Mouse (Mus musculus) adrenal gland, postnatal 25 days (tissue): Measurements from ENCODE around the gene Dchs1. TPM values are rescaled to one million over a fixed set of nuclear protein-coding genes. Genes with fewer than 3 reads are reported as not detected.
A peak's percentile ranks its signal among the peaks of the same experiment; 100 is the strongest.
"Not testable (repeated sequence)": the region's sequence is repeated elsewhere in the genome, so short reads cannot be mapped to it uniquely, and the experiment has no call there.

Source experiments
- DNase-seq: peaks from one replicate; pipeline ENCODE4 v3.0.0; 2021; ENCODE audit warnings: mixed read lengths
- total RNA-seq: library from RNA; stranded (reverse); gene quantifications from 2 replicates; pipeline ENCODE4 v1.2.3, GENCODE M21; 2021

The Dchs1 gene
- total RNA-seq, 1 experiment from 2014 or later: 10.0 TPM

DNA sequence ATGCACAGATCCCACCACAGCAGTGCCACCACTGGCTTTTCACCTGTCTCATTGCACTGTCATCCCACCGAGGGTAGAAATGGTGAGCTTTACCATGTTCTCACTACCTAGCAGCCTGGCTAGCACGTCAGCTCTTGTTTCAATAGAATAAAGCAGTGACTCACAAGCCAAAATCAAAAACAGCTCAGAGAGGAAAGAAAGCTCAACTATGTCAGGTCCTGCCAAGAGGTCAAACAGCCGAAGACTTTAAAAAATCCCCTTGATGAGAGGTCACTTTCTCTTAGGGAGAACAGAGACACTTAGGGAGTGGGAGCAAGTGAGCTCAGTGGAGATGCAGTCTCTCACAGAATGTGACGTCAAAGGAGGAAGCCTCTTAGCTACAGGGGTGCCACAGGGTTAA is 3.6 kb downstream of the Dchs1 start:
- DNase-seq: no peak

DNA sequence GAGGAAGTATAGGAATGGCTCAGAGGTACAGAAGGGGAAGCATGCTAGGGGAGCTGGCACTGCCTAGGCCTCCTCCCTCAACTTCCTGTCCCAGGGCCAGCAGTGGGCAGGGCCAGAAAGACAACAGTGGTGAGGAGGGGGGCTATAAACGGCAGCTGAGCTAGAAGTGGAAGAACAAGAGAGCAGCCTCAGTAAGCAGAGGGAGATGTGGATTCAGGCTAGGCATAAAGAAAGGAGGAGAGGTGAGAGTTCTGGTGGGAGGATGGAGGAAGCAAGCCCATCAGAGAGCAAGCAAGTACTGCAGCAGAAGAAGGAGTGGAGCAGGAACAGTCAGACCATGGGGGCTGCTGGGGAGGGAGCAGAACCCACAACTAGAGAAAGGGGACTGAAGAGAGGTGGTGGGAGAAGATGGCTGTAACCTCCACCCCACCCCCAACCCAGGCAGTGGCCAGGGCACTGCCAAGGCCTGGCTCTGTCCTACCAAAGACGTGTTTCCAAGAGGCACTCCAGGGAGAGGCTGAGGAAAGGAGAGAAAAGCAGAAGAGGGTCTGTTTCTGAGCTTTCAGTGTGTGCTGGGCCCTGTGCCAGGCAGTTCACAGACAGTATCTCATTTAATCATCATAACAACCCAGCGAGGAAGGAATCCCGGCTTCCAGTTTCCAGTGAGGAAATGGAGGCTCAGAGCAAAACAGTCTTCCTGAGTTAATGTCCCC is 8.7 kb downstream of the Dchs1 start:
- no peak for DNase-seq

DNA sequence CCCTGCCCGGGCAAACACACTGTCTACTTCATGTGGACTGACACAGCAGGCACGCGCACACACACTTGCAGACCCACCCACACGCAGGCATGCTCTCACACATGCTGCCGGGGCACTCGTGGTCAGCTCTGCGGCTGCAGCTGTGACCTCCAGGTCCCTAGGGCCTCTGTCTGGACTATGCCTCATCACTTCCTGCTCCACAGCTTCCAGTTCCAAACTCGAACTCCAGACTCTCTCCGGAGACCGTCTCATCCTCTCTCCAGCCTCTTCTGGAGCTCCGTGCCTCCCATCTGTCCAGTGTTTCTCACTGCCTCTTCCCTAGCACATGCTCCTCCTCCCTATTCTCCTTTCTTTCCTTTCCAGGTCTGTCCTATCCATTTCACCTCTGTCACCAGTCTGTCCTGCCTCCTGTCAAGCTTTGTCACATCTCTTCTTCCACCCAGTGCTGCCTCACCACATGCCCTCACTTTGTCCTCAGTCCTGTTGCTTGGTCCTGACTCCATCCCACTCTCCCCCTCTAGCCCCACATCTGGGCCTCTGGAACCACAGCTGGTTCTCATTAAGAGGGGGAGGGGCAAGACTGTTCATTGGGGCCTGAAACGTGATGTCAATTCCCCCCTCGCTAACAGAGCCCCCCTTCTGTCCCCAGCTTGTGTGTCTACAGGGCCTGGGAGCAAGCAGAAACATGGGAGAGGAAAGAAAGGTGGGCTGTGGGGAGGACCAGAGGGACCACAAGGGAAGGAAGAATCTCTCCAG is 9.5 kb downstream of the Dchs1 start:
- no peak for DNase-seq

DNA sequence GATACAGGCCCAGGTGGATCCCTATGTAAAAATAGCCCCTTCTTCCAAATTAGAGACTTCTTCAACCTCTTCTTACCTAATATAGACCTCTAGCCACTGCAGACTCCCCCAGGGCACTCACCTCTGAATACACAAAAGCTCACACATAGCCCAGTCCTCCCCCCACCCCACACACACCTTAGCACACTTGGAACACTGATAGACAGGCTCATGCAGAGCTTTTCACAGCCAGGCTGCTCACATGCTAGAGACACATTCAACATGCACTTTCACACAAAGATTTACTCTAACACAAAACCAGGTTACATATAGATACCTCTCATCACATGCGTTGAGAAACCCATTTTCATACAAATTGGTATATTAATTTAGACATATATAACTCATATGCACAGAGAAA is 10.1 kb downstream of the Dchs1 start:
- no peak for DNase-seq

DNA sequence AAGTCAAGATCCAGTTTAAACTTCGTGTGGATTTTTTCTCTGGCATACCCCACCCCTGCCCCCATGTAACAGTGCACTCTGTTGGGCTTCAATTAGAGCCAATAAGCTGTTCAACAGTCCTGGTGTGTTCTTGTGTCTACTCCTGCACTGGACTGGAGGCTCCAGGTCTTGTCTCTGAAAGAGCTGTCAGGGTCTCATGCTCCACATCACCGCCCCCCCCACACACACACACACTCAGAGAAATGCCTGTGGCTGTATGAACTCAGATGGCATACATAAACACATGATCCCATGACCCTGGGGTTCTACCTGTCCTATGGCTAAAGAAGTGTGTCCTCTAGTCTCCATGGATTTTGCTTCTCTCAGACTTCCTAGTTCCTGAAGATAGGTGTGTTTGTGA is 11.4 kb downstream of the Dchs1 start:
- DNase-seq: no peak

DNA sequence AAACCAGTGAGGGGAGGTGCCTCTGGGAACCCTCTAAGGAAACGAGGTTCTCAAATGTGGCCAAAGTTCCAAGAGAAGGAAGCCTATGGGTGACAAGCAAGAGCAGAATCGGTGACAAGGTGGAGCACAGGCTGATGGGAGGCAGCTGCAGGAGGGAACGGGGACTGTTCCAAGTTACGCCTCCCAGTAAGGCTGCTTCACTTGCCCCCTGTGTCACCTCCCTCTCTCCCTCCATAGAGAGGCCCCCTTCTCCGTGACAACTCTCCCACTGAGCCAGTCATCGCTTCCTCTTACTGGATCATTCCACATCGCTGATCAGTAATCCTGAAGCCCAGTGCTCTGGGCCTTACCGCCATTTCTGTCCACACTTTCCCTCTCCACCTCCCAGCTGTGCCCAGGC is 12.8 kb downstream of the Dchs1 start:
- no peak for DNase-seq

DNA sequence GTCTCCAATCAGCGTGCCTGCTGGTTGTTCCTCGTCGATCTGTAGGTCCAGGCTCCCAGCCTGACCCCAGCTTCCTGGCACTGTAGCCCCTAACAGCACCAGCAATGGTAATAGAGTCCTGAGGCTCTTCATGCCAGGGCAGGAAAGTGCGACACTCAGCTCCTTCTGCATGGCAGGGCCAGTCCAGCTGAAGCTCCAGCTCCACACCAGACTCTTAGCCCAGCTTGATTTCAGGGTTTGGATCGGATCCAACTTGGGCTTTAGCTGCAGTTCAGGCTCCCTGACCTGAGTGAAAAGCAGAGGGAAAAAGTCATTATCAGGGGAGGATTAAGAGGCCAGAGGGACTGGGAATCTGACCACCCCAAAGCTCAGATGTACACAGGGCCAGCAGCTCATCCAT is 14.4 kb downstream of the Dchs1 start:
- DNase-seq: no peak

DNA sequence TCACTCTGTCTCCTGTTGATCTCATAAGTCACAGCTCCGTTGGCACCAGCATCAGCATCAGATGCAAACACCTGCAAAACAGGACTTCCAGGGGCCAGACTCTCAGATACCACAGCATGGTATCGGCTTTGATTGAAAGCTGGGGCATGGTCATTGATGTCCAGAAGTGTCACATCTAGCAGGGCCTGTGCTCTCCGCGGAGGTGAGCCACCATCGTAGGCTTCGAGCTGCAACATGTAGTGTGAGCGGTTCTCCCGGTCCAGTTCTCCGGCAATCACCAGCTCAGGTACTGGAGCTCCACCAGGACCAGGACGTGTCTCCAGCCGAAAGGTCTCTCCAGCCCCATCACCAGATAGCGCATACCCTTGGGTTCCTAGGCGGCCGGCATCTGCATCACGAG is 15.1 kb downstream of the Dchs1 start:
- DNase-seq: no peak

DNA sequence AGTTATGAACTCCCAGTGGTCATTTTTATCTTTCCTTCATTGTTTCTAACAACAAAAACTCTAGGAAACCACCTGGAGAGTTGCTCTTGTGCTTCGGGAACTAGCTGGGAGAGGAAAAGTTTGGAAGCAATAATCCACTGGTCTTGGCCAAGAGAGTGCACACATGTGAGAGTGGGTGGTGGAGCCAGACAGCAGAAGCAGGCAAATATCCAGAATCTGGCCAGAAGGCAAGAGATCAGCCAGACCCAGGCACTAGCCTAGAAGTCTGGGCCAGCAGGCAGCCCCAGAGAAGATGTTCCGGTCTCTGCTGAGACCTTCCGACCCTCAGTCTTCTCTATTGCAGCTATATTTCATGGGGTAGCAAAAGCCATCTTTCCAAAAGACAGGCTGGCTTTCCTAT is 17.5 kb downstream of the Dchs1 start:
- no peak for DNase-seq

DNA sequence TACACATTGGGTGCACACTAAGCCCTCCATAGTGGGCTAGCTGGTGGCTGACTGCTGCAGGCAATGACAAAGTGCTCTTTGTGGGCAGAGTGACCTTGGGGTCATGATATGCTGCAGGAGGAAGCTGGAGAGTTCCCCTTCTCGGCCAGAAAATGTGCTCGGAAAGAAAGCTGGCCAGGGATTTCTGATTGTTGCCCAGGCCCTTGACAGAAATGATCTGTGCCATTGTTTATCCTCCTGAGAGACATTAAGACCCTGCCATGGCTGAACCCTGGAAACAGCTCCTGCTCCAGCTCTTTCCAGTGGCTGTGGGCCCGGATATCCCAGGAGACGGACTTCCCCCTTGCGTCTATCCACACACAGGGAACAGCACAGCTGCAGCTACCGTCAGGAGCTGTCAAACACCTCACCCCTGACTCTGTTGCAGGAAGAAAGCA is 19.7 kb downstream of the Dchs1 start:
- no peak for DNase-seq

DNA sequence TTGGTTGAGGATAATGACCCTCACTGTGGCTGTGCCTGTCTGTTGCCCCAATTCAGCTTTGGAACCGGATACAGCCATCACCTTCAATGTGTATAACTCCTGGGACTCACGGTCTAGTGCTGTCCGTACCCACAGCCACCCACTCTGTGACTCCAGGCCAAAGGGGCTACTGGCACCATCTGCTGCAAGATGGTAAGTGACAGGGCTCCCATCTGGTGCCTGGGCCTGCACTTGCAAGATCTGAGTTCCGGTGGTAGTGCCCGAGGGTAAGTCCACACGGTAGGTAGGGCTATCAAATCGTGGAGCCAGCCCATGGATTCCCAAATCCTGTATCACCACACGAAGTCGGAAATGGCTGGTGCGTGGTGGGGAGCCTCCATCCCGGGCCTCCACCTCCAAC is 23.1 kb downstream of the Dchs1 start:
- DNase-seq: no peak

DNA sequence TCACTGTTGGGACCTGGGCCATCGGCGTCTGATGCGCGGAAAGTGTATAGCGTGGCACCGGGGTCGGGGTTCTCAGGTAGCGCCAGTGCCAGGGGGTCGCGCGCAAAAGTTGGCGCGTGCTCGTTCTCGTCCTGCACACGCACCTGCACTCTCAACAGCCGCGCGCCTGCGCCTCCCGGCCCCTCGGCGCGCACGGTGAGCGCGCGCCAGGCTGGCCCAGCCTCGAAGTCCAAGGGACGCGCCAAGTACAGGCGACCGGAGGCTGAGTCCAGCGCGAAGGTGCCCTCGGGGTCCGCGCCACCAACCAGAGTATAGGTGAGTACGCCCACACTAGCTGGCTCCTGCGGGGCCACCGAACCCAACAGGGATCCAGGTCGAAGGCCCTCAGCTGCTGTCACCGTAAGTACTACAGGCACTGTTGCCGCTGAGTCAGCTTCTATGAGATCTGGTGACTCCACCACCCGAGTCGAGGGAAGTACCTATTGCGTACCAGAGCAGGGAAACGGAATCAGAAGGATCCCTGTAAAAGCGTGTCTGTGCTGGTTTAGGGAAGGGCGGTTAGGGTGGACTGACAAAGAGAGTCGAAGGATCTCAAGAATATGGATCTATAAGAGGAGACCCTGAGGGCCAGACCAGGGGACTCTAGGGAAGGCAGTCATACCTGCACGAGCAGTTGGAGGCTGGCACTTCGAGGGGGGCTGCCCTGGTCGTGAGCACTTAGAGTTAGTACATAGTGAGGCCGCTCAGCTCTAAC is 24.8 kb downstream of the Dchs1 start:
- no peak for DNase-seq

DNA sequence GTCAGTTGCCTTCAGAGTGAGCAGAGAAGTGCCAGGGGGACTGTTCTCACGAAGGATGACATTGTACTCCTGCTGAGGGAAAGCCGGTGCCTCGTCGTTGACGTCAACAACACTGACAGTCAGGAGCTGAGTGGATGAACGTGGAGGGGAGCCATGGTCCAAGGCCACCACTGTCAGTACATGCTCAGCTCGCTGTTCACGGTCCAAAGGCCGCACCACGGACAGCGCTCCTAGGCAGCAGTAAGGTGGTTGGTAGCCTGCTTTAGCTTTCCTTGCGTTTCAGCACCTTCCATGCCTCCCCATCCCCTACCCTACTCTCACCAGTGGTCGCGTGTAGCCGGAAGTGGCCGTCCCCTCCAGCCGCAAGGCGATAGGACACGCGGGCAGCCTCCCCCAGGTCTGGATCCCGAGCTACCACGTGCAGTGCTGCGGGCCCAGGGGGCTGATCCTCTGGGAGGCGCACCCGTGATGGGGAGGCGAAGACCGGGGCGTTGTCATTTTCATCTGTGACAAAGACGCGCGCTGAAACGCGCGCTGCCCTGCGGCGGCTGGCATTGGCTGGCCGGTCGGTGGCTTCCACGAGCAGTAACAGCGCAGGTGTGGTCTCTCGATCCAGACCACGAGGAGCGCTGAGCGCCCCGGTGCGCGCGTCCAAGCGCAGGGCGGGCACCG is 25.5 kb downstream of the Dchs1 start:
- no peak for DNase-seq

DNA sequence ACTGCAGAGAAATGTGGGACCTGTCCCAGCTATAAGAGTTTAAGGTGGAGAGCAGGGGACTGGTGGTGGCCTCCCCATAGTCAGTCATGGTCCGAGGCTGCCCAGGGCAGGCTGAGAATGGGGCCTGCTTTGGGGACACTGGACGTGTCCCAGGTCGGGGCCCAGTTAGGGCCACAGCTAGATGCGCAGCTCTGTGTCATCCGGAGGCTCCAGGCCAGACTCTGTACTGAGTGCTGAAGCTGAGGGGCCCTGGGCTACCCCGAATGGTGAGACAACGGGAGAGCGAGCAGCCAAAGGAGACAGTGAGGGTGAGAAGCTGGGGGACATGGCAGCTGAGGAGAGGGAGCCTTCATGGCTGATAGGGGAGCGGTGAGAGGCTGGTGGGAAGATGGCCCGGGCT is 34.2 kb downstream of the Dchs1 start:
- no peak for DNase-seq

DNA sequence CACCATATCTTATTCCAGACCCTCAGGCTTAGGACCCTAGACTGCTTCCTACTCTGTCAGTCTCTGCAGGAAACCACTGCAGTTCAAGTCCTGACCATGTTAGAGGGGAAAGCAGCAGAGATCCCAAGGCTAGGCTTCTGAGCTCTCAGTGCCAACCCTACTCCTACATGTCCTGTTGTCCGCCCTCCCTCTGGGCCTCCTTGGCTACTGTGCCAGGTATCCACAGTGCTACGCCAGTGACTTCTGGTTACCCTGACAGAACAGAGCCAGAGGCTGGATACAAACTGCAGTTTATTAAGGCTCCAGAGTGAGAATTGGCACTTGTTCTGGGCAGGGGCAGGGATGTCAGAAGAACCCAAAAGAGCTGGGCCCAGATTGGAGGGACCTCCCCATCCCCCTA is 34.7 kb downstream of the Dchs1 start:
- no peak for DNase-seq

DNA sequence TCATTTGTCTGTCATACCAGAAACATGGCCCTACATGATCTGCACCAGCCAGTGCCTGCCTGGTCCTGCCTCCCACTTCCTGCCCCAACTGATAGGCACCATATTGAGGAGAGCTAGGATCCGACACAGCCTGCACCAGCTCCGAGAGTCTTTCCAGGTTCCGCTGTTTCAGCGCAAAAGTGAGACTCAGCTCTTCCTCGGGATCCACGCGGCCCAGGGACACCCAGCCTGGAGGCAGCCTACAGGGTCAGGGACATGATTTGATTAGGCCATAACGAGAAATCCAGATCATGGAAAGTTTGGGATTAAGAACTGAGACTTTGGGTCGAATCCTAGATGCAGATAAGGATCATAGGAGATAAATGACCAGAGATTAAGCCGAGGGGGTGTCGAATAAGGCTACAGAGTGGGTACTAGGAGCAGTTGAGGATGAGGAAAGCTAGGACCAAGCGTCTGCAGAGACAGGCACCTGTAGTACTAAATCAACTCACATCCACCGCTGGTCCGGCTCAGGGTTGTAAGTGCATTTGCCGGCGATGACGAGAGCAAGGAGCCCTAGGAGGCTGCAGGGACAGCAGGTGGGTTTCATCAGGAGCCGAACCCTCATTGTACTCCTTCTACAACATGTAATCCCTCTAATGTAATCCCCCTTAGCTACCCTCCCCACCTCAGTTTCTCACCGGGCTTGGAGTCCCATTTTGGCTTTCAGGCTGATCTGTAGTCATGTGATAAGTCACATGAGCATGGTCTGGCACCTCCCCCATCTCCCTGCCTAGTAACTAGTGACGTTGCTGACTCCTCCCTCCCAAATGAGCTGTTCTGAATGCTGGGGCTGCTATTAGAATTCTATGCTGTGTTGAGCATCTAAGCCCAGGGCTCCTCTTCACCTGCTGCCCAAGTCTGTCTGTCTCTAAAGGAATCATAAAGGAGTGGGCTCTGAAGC is 35.7 kb downstream of the Dchs1 start, which contains the start of gene Tpp1:
TSS of gene Tpp1 (minus strand) at position 745 of the 943 bp plus-strand sequence.
- peak; percentile 81 for DNase-seq

DNA sequence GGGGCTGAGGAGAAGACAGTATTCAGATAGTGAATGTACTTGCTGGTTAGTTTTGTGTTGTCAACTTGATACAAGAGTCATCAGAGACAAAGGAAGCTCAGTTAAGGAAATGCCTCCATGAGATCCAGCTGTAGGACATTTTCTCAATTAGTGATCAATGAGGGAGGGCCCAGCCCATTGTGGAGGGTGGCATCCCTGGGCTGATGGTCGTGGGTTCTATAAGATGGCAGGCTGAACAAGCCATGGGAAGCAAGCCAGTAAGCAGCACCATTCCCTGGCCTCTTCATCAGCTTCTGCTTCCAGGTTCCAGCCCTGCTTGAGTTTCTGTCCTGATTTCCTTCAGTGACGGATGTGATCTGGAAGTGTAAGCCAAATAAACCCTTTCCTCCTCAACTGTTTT is 39.7 kb downstream of the Dchs1 start:
- no peak for DNase-seq

DNA sequence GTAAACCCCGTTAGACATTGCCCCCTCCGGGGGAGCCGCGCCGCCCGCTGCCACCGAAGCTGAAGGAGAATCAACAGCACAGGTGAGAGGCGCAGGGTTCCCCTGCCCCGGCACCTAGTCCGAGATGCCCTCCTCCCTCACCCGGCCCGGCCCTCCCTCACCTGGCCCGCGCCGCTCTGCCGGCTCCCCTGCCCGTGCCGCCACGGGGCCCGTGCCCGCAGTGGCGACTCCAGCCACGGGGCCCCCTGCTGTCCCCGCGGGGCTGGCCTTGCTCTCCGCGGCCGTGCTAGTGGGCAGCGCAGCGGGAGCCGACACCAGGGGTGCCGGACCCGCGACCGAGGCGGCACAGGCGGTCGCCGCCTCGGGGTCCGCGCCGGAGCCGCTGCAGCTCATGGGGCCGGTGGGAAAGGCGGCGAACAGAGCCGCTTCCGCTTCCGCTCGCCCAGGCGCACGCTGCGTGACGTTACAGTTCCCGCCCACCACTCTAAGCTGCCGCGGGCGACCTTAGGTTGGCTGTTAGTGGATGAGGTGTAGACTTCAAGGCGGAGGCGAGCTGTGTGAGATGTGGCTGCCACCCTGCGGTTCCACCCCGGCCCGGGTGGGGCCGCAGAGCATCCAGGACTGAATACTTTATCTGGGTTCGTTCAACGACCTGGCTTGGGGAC is 43.4 kb downstream of the Dchs1 start, which contains the start of gene Taf10:
TSS of gene Taf10 (minus strand) at position 436 of the 665 bp plus-strand sequence.
- DNase-seq: peak; percentile 87

DNA sequence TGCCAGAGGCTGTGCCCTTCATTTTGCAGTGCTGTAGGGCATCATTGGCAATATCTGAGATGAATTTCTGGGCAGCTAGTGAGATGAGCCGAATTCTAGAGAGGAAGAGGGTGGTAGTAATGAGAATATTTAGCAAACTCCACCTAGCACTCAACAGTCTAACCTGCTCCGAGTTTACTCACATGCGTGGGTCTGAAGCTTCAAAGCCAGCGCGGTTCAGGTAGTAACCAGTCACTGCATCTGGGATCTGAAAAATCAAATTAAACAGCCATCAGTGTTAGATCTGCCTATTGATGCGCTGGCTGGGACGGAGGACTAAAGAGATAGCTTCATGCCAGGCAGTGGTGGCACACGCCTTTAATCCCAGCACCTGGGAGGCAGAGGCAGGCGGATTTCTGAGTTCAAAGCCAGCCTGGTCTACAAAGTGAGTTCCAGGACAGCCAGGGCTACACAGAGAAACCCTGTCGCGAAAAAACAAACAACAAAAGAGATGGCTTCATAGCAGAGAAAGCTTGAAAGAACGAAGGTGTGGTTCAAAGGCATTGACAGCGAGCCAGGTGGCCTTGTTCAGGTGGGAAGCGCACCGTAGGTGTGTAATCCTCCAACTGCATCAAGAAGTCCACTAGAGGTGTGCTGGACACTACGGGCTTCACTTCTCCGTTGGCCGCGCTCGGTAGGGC is 44.1 kb downstream of the Dchs1 start:
- DNase-seq: not testable (repeated sequence)
